Comparison of ENCODE assay signal across 8 mouse cellular contexts in the genomic region with DNA sequence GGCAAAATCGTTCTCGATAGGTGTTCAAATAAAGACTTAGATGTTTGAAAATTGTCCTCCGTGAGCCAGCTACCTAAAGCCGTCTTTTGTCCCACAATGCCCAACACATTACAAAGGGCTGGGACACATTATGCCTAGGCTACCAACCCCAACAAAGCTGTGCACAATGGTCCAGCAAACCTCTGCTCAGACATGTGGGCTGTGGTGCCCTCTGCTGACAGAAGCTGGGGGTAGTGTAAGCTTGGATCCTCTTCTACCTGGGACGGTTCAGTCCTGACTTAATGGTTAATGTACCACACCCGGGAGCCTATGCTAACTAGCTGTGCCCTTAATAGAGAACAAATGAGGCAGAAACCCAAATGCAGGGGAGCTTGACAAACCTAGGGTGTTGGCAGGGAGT. TPM values are rescaled to one million over a fixed set of nuclear protein-coding genes. Genes with fewer than 3 reads are reported as not detected.
DNase-seq lines count a peak whose midpoint lies in the region; ATAC-seq lines count a peak whose summit lies in the region.

No protein-coding gene starts in this region.

- H3K4me3 ChIP-seq in forebrain, embryonic 14.5 days (ENCODE audit: low read depth, low read length), result no peak overlapping the region
- no peak overlapping the region for H3K4me3 ChIP-seq in limb, embryonic 10.5 days
- no peak overlapping the region for H3K4me3 ChIP-seq in neural tube, embryonic 15.5 days (replicated peaks)
- no peak overlapping the region for H3K4me3 ChIP-seq in heart, embryonic 10.5 days

- no peak overlapping the region for H3K4me2 ChIP-seq in forebrain, embryonic 14.5 days (ENCODE audit: low read length)
- no peak overlapping the region for H3K4me2 ChIP-seq in neural tube, embryonic 15.5 days

- no peak overlapping the region; the same call in 1 of the 2 replicates for H3K9ac ChIP-seq in forebrain, embryonic 14.5 days (ENCODE audit: low read length)
- no peak overlapping the region for H3K9ac ChIP-seq in neural tube, embryonic 15.5 days (replicated peaks)

- H3K4me1 ChIP-seq in forebrain, embryonic 14.5 days (ENCODE audit: control insufficient read depth, insufficient read depth, low read length), result no peaks in the 10 kb centered on the region
- H3K4me1 ChIP-seq in limb, embryonic 10.5 days, result peaks cover 32% of the 10 kb centered on the region
- H3K4me1 ChIP-seq in neural tube, embryonic 15.5 days, result peaks cover 7% of the 10 kb centered on the region
- H3K4me1 ChIP-seq in heart, embryonic 10.5 days, result peaks cover 50% of the 10 kb centered on the region

- no peak for DNase-seq in frontal cortex, postnatal 10 days (ENCODE audit: low spot score in 2 of 2)
- peak; percentile 72 for DNase-seq in 3T3-L1 (ENCODE audit: low read depth, low spot score)
- DNase-seq in ZHBTc4 (ENCODE audit: low read depth, low spot score), result peak; percentile 80
- peak; percentile 68 for DNase-seq in forebrain, embryonic 14.5 days (ENCODE audit: low spot score)
- DNase-seq in limb, embryonic 10.5 days (ENCODE audit: low spot score), result peak; percentile 64
- DNase-seq in heart, embryonic 10.5 days (ENCODE audit: low spot score), result no peak

- 0 out of 2 replicates have a peak, but pooled peaks have one; percentile 71 for ATAC-seq in frontal cortex, adult (ENCODE audit: low TSS enrichment)
- peak; percentile 77 for ATAC-seq in forebrain, embryonic 14.5 days
- peak; percentile 73 for ATAC-seq in neural tube, embryonic 15.5 days (ENCODE audit: low FRiP score)

- H3K9me3 ChIP-seq in forebrain, embryonic 14.5 days (replicated peaks; ENCODE audit: control insufficient read depth, low read length), result no peaks in the 10 kb centered on the region
- no peaks in the 10 kb centered on the region for H3K9me3 ChIP-seq in limb, embryonic 10.5 days (replicated peaks)
- no peaks in the 10 kb centered on the region for H3K9me3 ChIP-seq in neural tube, embryonic 15.5 days (replicated peaks)
- no peaks in the 10 kb centered on the region for H3K9me3 ChIP-seq in heart, embryonic 10.5 days

- H3K27me3 ChIP-seq in forebrain, embryonic 14.5 days (replicated peaks; ENCODE audit: control insufficient read depth, insufficient read depth, low read length), result no peaks in the 10 kb centered on the region
- H3K27me3 ChIP-seq in limb, embryonic 10.5 days (ENCODE audit: low read depth, poor library complexity, severe bottlenecking), result peaks cover 10% of the 10 kb centered on the region; the same call in 1 of the 2 replicates
- H3K27me3 ChIP-seq in neural tube, embryonic 15.5 days (replicated peaks), result 0 out of 2 replicates have a peak, but pooled peaks cover 5% of the 10 kb centered on the region
- 0 out of 2 replicates have a peak, but pooled peaks cover 10% of the 10 kb centered on the region for H3K27me3 ChIP-seq in heart, embryonic 10.5 days (ENCODE audit: insufficient read depth, poor library complexity, severe bottlenecking)

- H3K27ac ChIP-seq in forebrain, embryonic 14.5 days (ENCODE audit: low read depth, low read length), result no peak overlapping the region
- H3K27ac ChIP-seq in limb, embryonic 10.5 days, result no peak overlapping the region
- no peak overlapping the region for H3K27ac ChIP-seq in neural tube, embryonic 15.5 days (replicated peaks)
- no peak overlapping the region for H3K27ac ChIP-seq in heart, embryonic 10.5 days

- no peaks in the 10 kb centered on the region for H3K36me3 ChIP-seq in forebrain, embryonic 14.5 days (ENCODE audit: control insufficient read depth, insufficient read depth, low read length)
- peaks cover 24% of the 10 kb centered on the region for H3K36me3 ChIP-seq in limb, embryonic 10.5 days
- H3K36me3 ChIP-seq in neural tube, embryonic 15.5 days, result no peaks in the 10 kb centered on the region
- H3K36me3 ChIP-seq in heart, embryonic 10.5 days, result peaks cover 17% of the 10 kb centered on the region

- 33% methylated on average over 6 of the region's 6 CpGs for WGBS in forebrain, embryonic 14.5 days
- WGBS in limb, embryonic 10.5 days, result 58% methylated on average over 6 of the region's 6 CpGs
- 47% methylated on average over 6 of the region's 6 CpGs for WGBS in neural tube, embryonic 15.5 days
- WGBS in heart, embryonic 10.5 days, result 55% methylated on average over 6 of the region's 6 CpGs

RNA-seq across cellular contexts. Expression of a gene that starts 12.3 kb away (rescaled TPM):
- polyA plus RNA-seq in forebrain, embryonic 14.5 days (2014; fragmentation: Nextera tagmentation; extraction: Ambion mirVana), result 118 and 123 TPM in 2 replicates
- polyA plus RNA-seq in limb, embryonic 10.5 days (2016; fragmentation: Nextera tagmentation; extraction: Ambion mirVana), result 0.11 TPM in 1 of 2 replicates, not detected in the other
- 8.5 and 11.5 TPM in 2 replicates for polyA plus RNA-seq in neural tube, embryonic 15.5 days (2015; fragmentation: Nextera tagmentation; extraction: Ambion mirVana)
- polyA plus RNA-seq in heart, embryonic 10.5 days (2016; fragmentation: Nextera tagmentation; extraction: Ambion mirVana), result not detected in 2 replicates

RNA-seq across cellular contexts. Expression of a gene that starts 12.3 kb away (rescaled TPM):
- polyA plus RNA-seq in forebrain, embryonic 14.5 days (2014; fragmentation: Nextera tagmentation; extraction: Ambion mirVana), result 13.5 and 20.1 TPM in 2 replicates
- polyA plus RNA-seq in limb, embryonic 10.5 days (2016; fragmentation: Nextera tagmentation; extraction: Ambion mirVana), result 9.5 and 33.2 TPM in 2 replicates
- polyA plus RNA-seq in neural tube, embryonic 15.5 days (2015; fragmentation: Nextera tagmentation; extraction: Ambion mirVana), result 52.3 and 54.2 TPM in 2 replicates
- polyA plus RNA-seq in heart, embryonic 10.5 days (2016; fragmentation: Nextera tagmentation; extraction: Ambion mirVana), result 3.0 and 10.4 TPM in 2 replicates

RNA-seq across cellular contexts. Expression of a gene that starts 33.2 kb away (rescaled TPM):
- 5.3 and 6.0 TPM in 2 replicates for polyA plus RNA-seq in forebrain, embryonic 14.5 days (2014; fragmentation: Nextera tagmentation; extraction: Ambion mirVana)
- 20.5 and 21.0 TPM in 2 replicates for polyA plus RNA-seq in limb, embryonic 10.5 days (2016; fragmentation: Nextera tagmentation; extraction: Ambion mirVana)
- polyA plus RNA-seq in neural tube, embryonic 15.5 days (2015; fragmentation: Nextera tagmentation; extraction: Ambion mirVana), result 3.9 and 8.6 TPM in 2 replicates
- 14.7 and 17.6 TPM in 2 replicates for polyA plus RNA-seq in heart, embryonic 10.5 days (2016; fragmentation: Nextera tagmentation; extraction: Ambion mirVana)

RNA-seq across cellular contexts. Expression of a gene that starts 36.6 kb away (rescaled TPM):
- 75.1 and 81.1 TPM in 2 replicates for polyA plus RNA-seq in forebrain, embryonic 14.5 days (2014; fragmentation: Nextera tagmentation; extraction: Ambion mirVana)
- 21.8 and 26.1 TPM in 2 replicates for polyA plus RNA-seq in limb, embryonic 10.5 days (2016; fragmentation: Nextera tagmentation; extraction: Ambion mirVana)
- polyA plus RNA-seq in neural tube, embryonic 15.5 days (2015; fragmentation: Nextera tagmentation; extraction: Ambion mirVana), result 121 and 136 TPM in 2 replicates
- 24.2 and 27.0 TPM in 2 replicates for polyA plus RNA-seq in heart, embryonic 10.5 days (2016; fragmentation: Nextera tagmentation; extraction: Ambion mirVana)

Comparison
In these comparisons a context has a peak if more than half of its experiments do, and no peak if none do; other contexts are left out.
1. DNase-seq: peak in 3T3-L1 (single experiment), ZHBTc4 (single experiment), forebrain, embryonic 14.5 days (single experiment) and limb, embryonic 10.5 days (single experiment); none in frontal cortex, postnatal 10 days (0 of 2) and heart, embryonic 10.5 days (single experiment).
2. Peak in every context shown above with its lines, with median percentiles within 50 percentile points of each other: ATAC-seq.